Mouse (Mus musculus): ENCODE data around the gene Zfand2a. TPM values are rescaled to one million over a fixed set of nuclear protein-coding genes. Genes with fewer than 3 reads are reported as not detected.

The Zfand2a gene
- 31.8 and 32.5 TPM in 2 replicates for polyA plus RNA-seq (2012; rRNA removed)

GRCm38 (mm10) chr5:139484185-139484814 lies at the start of gene Zfand2a:
Gene Zfand2a (minus strand): TSS chr5:139484549.

DNA sequence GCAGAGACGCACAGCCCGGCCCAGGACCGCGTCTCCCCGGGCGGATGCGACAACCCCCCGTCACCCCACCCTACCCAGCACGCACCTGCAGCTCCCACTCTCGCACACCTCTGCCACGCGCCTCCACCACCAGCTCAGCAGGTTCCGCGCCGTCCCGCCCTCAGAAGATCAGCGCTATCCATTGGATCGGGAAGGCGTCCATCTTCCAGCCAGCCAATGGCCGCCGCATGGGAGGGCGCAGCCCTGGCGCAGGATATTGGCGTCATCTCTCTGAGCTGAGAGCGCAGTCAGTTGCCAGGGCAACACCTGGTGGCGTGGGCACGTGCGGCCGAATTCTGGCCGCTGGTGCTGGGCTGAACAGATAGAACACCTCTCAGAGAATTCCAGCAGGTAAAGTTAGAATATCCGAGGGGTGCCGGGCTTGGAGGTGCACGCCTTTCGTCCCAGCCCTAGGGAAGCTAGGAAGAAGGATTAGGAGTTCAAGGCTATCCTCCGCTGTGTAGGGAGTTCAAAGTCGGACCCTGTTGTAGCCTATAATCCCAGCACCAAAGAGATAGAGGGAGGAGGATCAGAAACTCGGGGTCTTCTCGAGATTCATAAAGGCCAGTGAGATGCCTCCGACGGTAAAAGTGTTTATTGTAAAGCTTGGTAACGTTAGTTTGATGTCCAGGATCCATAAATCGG lies 23.8 kb downstream of the Zfand2a start, which contains the start of gene 3110082I17Rik:
Gene 3110082I17Rik, minus strand, starts transcription at position 144 of the 684 bp plus-strand sequence.

GRCm38 (mm10) chr5:139423026-139423865 lies 61.1 kb downstream of the Zfand2a start, which contains the start of gene Gper1:
Gene Gper1 (plus strand): TSS chr5:139423151.

Other genes starting within 250 kb of the Zfand2a start
- gene Get4, start 232.2 kb downstream of the Zfand2a start, polyA plus RNA-seq (2012; rRNA removed) = 101 and 108 TPM in 2 replicates
- gene Adap1, start 158.9 kb downstream of the Zfand2a start, polyA plus RNA-seq (2012; rRNA removed) = 118 and 121 TPM in 2 replicates
- 106 and 111 TPM in 2 replicates for gene Cox19, start 133.1 kb downstream of the Zfand2a start, polyA plus RNA-seq (2012; rRNA removed)
- gene Cyp2w1, start 131.9 kb downstream of the Zfand2a start, polyA plus RNA-seq (2012; rRNA removed) = not detected in 2 replicates
- 1.7 and 2.0 TPM in 2 replicates for gene Gpr146, start 106.9 kb downstream of the Zfand2a start, polyA plus RNA-seq (2012; rRNA removed)
- 0.13 and 0.82 TPM in 2 replicates for gene C130050O18Rik, start 79.3 kb downstream of the Zfand2a start, polyA plus RNA-seq (2012; rRNA removed)
- gene Gper1, start 61.4 kb downstream of the Zfand2a start, polyA plus RNA-seq (2012; rRNA removed) = 4.5 and 4.6 TPM in 2 replicates
- 11.4 and 12.3 TPM in 2 replicates for gene 3110082I17Rik, start 24.0 kb downstream of the Zfand2a start, polyA plus RNA-seq (2012; rRNA removed)
- gene Uncx, start 58.9 kb upstream of the Zfand2a start, polyA plus RNA-seq (2012; rRNA removed) = 7.3 and 9.3 TPM in 2 replicates